Mouse (Mus musculus) layer of hippocampus, postnatal 10 days (tissue): ENCODE data around the gene Gm45062. TPM values are rescaled to one million over a fixed set of nuclear protein-coding genes. Genes with fewer than 3 reads are reported as not detected.

Experiments used
- DNase-seq, 2 experiments: peaks; one replicate each; pipeline ENCODE4 v3.0.0; 2021; ENCODE audit warnings: low spot score in 2 of 2
- total RNA-seq, 2 experiments: library from RNA; stranded (reverse); gene quantifications; 2 replicates each; pipeline ENCODE4 v1.2.3; 2021

The Gm45062 gene
- total RNA-seq, 2 experiments from 2014 or later: 1.1 to 2.3 TPM

GRCm38 (mm10) chr6:8412845-8413598 is 153.8 kb downstream of the Gm45062 start:
- DNase-seq: no peak

- DNase-seq: no peak
Observed at GRCm38 (mm10) chr6:8414020-8414419, 154.8 kb downstream of the Gm45062 start.

GRCm38 (mm10) chr6:8415823-8416222 is 156.6 kb downstream of the Gm45062 start:
- DNase-seq: no peak

GRCm38 (mm10) chr6:8416802-8417569 is 157.7 kb downstream of the Gm45062 start:
- DNase-seq: no peak

- DNase-seq: no peak
Observed at GRCm38 (mm10) chr6:8419485-8420186, 160.4 kb downstream of the Gm45062 start.

GRCm38 (mm10) chr6:8420187-8420503 is 160.9 kb downstream of the Gm45062 start:
- DNase-seq: no peak

- no peak for DNase-seq
Observed at GRCm38 (mm10) chr6:8421421-8421820, 162.2 kb downstream of the Gm45062 start.

GRCm38 (mm10) chr6:8421959-8422581 is 162.8 kb downstream of the Gm45062 start:
- peak in 1 of 2 experiments; percentile 33 for DNase-seq

GRCm38 (mm10) chr6:8423142-8423541 is 163.9 kb downstream of the Gm45062 start:
- no peak for DNase-seq

GRCm38 (mm10) chr6:8427692-8428091 is 168.4 kb downstream of the Gm45062 start:
- no peak for DNase-seq

- no peak for DNase-seq
Observed at GRCm38 (mm10) chr6:8430610-8431234, 171.5 kb downstream of the Gm45062 start.

- DNase-seq: no peak
Observed at GRCm38 (mm10) chr6:8433179-8433578, 173.9 kb downstream of the Gm45062 start.

GRCm38 (mm10) chr6:8437937-8438336 is 178.7 kb downstream of the Gm45062 start:
- DNase-seq: no peak

- no peak for DNase-seq
Observed at GRCm38 (mm10) chr6:8441814-8442213, 182.6 kb downstream of the Gm45062 start.

- no peak for DNase-seq
Observed at GRCm38 (mm10) chr6:8446786-8447185, 187.5 kb downstream of the Gm45062 start.

- no peak for DNase-seq
Observed at GRCm38 (mm10) chr6:8455599-8455998, 196.3 kb downstream of the Gm45062 start.

GRCm38 (mm10) chr6:8458596-8458995 is 199.3 kb downstream of the Gm45062 start:
- DNase-seq: no peak

- no peak for DNase-seq
Observed at GRCm38 (mm10) chr6:8462447-8462846, 203.2 kb downstream of the Gm45062 start.

- no peak for DNase-seq
Observed at GRCm38 (mm10) chr6:8465388-8465787, 206.1 kb downstream of the Gm45062 start.

- DNase-seq: no peak
Observed at GRCm38 (mm10) chr6:8465985-8466384, 206.7 kb downstream of the Gm45062 start.
